Mouse (Mus musculus): ENCODE results near the gene Gm49711.
"Not testable (repeated sequence)": the region's sequence is repeated elsewhere in the genome, so short reads cannot be mapped to it uniquely, and the experiment has no call there.

Gene Gm49711

DNA sequence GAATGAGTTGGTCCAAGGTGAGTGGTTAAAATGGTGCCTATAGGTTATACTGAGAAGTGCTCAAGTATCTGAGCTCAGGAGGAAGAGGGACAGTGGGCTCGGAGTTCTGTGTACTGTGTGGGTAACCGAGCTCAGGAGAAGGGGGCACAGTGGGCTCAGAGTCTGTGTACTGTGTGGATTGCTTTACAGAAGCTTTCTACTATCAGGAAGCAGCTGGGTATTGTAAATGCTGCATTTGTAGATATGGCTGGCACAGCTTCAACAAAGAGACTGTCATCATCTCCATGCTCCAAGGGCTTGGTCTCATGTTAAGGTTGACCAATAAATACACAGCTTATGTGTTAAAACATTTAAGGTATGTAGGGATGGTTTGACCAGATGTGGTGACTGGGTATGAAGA lies 6.7 kb downstream of the Gm49711 start:
- no peak for DNase-seq

- no peak for DNase-seq
Measured at GRCm38 (mm10) chr16:92070338-92070737, 12.2 kb downstream of the Gm49711 start.

GRCm38 (mm10) chr16:92076797-92077196 lies 18.7 kb downstream of the Gm49711 start:
- DNase-seq = no peak

GRCm38 (mm10) chr16:92083771-92084453 lies 25.8 kb downstream of the Gm49711 start:
- no peak for DNase-seq

DNA sequence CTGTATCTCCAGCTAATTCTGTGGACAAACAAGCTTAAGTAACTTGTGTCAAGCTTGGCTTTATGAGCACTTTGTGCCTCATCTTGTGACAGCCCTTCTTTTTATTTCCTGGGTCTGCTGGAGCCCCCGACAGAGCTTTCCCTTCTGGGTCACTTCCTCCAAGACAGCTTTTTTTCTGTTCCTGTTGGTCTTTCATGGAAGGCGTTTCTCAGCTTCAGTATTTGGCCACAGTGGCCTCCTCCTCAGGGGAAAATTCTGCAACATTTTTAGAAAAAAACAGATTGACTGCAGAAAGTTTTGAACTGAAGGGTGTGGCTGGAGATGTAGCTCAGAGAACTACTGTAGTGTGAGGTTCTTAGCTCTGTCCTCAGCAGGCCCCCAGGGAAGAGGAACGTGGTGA lies 31.1 kb downstream of the Gm49711 start:
- DNase-seq = no peak

- no peak for DNase-seq
Measured at GRCm38 (mm10) chr16:92091876-92092275, 33.8 kb downstream of the Gm49711 start.

- DNase-seq = no peak
Measured at GRCm38 (mm10) chr16:92098351-92099051, 40.4 kb downstream of the Gm49711 start.

DNA sequence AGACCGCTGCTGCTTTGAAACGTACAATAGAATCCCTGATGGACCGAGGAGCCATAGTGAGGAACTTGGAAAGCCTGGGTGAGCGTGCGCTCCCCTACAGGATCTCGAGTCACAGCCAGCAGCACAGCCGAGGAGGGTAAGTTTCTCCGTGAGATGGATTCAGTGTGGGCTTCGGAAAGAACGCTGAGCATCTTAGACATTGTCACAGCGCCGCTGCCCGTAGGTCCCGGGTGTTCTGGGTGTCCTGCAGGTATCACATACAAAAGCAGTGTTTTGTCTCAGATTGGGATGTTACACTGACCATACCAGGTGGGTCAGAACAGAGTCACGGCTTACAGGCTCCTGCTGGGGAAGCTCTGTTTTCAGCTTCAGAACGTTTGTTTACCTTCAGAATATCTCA lies 41.5 kb downstream of the Gm49711 start:
- no peak for DNase-seq

DNA sequence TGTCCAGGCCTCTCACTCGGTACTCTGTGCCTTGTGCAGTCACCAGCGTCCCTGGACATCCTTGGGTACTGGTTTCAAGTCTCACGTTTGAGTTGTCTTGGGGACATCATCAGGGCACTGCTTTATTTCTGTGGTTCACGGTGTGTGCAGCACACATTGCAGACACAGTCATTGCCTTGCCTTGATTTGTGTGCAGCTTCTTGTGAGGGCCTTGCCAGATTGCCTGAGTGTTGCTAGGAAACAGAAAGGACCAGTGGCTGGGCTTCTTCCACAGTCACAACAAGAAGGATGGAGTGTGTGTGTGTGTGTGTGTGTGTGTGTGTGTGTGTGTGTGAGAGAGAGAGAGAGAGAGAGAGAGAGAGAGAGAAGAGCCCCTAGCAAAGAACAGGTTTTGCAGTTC lies 42.0 kb downstream of the Gm49711 start:
- no peak for DNase-seq

DNA sequence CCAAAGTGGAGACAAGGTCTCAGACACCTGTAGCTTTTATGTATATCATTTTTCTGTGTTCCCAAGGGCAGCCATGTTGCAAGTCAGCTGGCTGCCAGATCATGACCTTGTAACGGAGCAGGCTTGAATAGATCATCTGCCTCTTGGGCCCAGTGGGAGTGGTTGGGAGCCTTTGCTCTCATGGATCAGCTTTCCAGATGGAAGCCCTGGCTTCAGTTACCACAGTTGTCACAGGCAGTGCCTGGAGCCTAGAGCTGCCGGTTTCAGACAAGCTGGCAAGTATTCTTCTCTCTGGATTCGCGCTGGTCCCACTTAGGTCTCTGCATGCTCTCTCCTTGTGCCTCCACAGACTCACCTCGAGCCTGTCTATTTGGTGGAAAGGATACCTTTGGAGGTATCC lies 44.0 kb downstream of the Gm49711 start:
- DNase-seq = no peak

DNA sequence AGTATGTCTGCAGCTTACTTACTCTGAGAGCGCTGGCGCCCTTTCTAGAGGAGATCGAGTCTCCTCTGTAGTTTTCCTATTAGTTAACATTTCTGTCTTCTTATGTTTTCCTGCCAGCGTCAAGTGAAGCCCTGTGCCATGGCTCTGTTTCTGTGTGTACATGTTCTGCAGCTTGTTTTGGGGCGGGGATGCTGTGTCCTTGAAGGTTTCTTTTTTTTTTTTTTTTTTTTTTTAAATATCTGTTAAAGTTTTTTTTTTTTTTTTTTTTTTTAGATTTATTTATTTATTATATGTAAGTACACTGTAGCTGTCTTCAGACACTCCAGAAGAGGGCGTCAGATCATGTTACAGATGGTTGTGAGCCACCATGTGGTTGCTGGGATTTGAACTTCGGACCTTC lies 44.8 kb downstream of the Gm49711 start:
- DNase-seq = not testable (repeated sequence)

DNA sequence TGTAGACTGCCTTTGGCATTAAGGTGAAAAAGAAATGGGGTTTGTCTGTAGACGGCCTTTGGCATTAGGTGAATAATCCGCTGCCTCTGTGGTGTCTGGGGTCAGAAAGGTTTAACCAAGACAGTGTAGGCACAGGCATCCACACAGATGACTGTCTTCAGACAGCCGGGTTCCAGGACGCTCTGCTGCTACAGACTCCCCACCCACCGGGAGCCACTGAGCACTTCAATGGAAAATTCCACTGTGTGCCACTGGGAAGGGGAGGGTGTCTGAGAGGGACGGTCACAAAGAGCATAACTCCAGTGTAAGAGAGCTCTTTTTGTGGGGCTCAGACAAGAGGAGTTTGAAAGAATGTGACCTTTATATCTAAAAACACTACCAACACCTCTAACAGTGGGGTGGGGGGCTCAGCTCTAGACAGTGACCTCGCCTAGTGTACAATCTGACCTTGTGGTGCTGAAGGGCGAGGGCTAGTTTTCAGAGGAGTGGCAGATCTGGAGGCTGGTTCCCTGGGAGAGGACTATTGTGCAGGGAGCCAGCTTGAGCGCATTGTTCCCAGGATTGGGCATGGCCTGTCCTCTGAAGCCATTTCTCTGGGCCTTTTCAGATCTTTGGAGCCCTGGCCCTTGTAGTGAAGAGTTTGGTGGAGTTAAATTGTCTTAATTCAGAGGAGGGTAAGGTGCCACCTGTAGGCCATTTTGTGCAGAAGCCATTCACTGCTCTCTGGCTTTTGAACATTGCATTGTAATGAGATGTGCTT lies 45.6 kb downstream of the Gm49711 start:
- DNase-seq = no peak

DNA sequence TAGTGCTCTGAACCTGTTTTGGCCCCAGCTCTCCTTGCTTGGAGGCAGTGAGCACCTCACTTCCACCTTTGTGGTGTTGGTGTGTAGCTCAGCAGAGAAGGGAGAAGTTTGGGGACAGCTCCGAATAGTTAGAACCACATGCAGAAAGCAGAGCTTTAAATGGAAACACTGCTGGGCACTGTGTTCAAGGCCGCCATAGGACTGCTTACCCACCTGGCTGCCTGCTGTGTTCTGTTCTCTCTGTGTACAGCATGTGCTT lies 46.1 kb downstream of the Gm49711 start:
- no peak for DNase-seq

GRCm38 (mm10) chr16:92104951-92105350 lies 46.8 kb downstream of the Gm49711 start:
- DNase-seq = no peak

DNA sequence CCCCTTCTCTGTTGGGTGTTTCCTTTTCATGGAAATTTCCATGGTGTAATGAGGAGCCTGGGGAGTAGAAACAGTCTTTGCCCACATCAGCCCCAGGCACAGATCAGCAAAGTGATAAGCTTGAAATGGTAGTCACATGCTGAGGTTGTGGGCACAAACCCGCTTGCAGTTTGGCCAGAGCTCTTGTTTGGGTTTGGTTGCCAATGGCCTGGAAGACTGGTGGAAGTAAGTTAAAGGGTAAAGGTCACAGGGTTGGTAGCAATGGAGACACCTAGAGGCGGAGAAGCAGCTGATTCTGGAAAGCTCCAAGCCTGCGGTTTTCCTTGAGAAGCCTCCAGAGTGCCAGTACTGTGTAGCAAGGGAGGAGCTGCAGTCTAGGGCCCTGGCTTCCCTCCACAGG lies 47.5 kb downstream of the Gm49711 start:
- no peak for DNase-seq

- DNase-seq = no peak
Measured at GRCm38 (mm10) chr16:92107346-92107745, 49.2 kb downstream of the Gm49711 start.

DNA sequence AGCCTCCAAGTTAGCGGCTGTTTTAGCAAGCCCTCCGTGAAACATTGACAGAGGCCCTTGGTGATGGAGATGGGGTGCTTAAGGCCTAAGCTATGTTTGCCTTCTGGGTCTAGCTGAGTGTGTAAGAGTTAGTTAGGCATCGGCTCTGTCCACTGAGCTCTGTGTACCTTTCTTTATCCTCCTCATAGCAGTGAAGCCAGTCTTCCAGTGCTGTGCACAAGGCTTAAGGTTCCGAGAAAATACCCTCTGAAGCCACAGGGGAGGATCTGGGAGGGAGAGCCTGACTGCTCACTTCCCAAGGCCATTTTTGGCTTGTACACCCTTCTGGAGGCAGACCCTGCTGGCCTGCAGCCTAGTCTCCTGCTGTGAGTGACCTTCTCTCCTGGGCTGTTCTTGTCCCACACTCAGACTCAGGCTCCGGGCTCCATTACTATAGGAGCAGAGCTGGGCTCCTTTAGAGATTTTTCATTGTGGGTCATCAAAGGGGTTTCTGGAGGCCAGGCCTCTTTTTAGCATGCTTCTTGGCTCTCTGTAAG lies 56.7 kb downstream of the Gm49711 start:
- DNase-seq = no peak

DNA sequence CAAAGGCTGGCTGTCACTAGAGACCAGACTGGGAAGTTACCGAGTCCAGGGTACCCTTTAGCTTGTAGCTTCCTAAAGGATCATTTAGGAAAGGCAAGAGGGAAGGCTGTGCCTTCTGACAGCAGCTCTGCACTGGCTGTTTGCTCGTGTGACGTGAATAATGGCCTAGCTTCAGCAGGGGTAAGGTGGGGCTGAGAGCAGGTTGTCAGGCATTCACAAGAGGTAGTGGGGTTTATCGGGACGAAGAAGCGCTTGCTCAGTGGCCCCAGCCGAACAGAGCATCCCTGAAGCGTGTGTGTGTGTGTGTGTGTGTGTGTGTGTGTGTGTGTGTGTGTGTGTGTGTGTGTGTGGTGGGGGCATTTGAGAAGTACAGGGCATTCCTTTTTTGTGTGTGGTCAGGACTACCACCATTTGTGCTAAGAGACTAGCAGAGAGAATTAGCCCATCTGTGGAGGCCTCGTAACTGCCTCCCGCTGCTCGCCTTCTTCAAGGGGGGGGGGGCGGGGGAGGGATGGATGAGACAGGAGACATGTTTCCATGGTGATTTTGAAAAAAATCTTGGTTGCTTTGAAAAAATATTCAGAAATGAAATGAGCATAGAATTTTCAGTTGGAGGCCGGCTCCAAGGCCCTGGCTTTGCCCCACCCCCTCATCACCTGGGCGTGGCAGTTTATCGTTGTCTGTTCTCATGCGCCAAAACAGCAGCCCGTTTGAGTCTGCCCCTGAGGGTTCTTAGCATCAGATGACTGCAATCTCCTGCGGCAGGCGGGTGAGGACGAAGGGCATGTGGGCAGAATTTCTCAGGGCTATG lies 57.7 kb downstream of the Gm49711 start:
- DNase-seq = peak; percentile 25

- DNase-seq = no peak
Measured at GRCm38 (mm10) chr16:92117337-92118209, 59.5 kb downstream of the Gm49711 start.

- no peak for DNase-seq
Measured at GRCm38 (mm10) chr16:92119013-92119515, 60.9 kb downstream of the Gm49711 start.

DNA sequence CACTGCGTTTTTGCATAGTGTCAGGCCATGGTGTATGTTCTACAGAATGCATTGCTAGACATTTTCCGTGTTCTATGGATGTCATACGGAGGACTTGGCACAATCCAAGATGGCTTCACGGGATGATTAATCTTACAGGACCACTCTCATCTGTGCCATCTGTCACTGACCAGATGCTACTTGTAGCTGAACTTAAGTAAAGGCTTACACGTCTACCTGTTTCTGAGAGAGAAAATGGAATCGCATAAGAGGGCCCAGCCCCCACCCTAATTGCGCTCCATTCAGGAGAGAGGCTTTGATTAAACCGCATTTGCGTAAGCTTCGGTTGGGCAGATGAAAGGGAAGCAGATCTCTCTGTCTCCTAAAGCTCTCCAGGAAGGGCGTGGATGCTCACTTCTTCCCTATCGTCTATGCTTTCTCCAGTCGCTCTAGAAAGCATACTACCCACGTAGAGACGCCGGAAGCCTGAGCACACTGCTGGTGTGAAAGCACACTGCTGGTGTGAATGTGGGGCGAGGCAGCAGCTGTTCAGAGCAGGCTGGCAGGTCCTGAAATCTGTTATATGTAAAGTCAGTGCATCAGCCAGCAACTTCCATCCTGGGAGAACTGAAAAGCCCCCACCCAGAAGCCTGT lies 62.9 kb downstream of the Gm49711 start:
- DNase-seq = no peak
